Mouse (Mus musculus) kidney, adult 18-20 months (tissue): ENCODE data around the gene Scml4.

Experiments used
- DNase-seq: peaks from one replicate; pipeline ENCODE4 v3.0.0; 2021

Scml4 gene

DNA sequence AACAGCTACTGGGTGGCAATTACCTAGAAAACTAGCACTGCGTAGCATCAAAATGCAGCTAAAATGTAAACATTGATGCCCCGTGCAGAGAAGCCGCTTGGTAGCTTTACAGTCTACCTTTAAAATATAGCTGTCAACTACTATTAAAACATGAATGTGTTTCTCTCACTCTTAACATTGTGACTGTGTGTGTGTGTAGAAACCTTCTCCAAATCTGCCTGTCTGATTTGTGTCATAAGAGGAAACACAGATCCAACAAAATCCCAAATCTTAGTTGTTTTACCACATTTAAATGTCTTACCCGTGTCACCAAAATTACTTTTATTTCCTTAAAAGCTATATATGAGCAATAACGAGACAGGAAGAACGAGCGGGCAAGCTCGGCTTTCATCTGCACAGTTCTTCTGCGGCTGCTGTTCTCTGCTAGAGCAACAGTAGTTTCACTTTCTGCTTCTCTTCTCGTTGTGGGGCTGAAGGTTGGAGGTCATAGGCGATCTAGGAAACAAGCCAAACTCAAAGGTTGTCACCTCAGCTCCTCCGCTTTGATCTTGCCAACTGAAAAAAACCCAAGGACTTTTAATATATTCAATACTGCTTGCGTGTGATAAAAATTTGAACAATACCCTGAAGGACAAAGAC is 2.1 kb downstream of the Scml4 start:
- DNase-seq, result peak; percentile 55

- no peak for DNase-seq
Observed at GRCm38 (mm10) chr10:42862806-42863205, 2.6 kb downstream of the Scml4 start.

- peak; percentile 46 for DNase-seq
Observed at GRCm38 (mm10) chr10:42863621-42864391, 3.6 kb downstream of the Scml4 start.

GRCm38 (mm10) chr10:42864696-42865095 is 4.5 kb downstream of the Scml4 start:
- DNase-seq, result no peak

- no peak for DNase-seq
Observed at GRCm38 (mm10) chr10:42868416-42868815, 8.2 kb downstream of the Scml4 start.

GRCm38 (mm10) chr10:42869467-42869866 is 9.3 kb downstream of the Scml4 start:
- DNase-seq, result no peak

GRCm38 (mm10) chr10:42872269-42873010 is 12.3 kb downstream of the Scml4 start:
- no peak for DNase-seq

GRCm38 (mm10) chr10:42873077-42873595 is 13.0 kb downstream of the Scml4 start:
- no peak for DNase-seq

DNA sequence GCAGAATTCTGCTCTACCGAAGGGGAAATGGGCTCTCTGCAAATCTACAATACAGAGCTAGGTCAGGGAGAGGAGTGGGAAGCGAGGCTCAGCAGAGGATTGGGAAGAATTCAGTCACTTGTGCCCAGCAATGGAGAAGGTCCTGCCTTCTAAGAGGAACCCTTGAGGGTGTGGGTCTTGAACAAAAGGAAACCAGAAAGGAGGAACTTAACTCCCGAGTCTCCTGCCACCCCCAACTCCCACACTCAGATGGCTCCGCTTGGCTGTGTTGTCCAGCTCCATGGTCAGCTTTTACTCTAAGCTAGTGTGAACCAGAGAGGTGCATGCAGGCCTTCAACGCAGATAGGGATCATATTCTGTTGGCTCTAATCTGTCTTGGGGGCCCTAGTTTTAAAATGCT is 16.0 kb downstream of the Scml4 start:
- DNase-seq, result no peak

DNA sequence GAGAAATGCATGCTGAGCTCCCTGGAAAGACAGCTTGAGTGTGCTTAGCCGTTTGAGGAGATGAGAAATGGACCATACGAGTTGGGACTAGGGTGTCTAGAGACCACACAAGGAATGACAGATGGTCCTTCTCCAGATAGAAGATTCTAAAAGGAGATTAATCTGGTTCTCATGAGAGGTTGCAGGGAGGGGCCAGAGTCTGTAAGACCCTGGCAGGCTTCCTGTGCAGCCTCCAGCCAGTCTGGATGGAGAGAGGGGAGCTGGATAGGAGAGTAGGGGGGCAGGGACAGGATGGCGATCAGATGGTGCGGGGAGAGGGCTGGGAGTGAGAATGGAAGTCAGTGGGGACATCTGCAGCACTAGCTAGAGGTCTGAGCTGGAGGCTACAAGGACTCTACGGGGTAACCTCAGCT is 19.1 kb downstream of the Scml4 start:
- DNase-seq, result no peak

DNA sequence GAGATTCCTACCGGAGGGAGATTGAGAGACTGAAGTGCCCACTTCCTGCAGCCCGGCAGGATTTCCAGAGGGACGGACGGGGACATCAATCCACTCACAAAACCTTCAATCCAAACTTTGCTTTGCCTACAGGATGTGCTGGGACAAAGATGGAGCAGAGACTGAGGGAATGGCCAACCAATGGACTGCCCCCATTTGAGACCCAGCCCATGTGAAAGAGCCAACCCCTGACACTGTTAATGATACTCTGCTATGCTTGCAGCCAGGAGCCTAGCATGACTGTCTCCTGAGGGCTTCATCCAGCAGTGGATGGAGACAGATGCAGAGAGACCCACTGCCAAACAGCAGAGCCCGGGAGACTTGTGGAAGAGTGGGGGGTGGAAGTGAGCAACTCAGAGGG is 19.5 kb downstream of the Scml4 start:
- no peak for DNase-seq

GRCm38 (mm10) chr10:42887040-42887439 is 26.9 kb downstream of the Scml4 start:
- DNase-seq, result no peak

- no peak for DNase-seq
Observed at GRCm38 (mm10) chr10:42888241-42888640, 28.1 kb downstream of the Scml4 start.

DNA sequence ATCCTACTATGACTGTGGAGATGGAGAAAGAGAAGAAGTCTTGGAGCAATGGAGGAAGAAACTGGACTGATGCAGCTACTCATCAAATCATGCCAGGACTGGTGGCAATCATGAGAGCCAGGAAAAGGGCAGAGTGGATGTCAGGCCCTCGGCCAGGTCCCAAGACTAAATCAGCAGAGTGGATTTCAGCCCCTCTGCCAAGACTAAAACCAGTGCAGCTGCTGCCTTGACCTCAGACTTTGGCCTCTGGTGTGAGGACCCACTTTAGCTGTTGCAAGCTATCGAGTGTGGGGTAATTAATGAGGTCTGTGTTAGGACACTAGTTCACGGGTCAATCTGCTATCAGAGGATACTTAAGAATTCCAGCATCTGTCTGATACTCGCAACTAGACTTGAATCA is 30.2 kb downstream of the Scml4 start:
- DNase-seq, result no peak

DNA sequence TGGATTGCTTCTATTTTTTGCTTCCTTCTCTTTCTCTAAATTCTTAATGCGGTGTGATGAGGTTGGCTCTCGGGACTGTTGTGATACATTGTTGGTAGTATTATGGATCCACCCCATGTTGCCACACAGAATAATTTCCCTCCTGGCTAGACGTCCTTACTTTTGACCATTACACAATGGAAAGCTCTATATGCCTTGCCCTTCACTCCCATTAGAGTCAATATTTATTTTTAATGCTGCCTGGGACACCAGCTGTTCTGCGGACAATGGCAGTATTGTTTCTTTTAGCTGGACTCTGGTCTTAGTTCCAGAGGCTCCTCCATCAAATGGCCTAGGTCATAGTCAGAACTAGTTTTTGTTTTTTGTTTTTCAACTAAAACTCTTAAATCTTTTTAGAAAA is 32.1 kb downstream of the Scml4 start:
- DNase-seq, result no peak

- DNase-seq, result no peak
Observed at GRCm38 (mm10) chr10:42892987-42893386, 32.8 kb downstream of the Scml4 start.

DNA sequence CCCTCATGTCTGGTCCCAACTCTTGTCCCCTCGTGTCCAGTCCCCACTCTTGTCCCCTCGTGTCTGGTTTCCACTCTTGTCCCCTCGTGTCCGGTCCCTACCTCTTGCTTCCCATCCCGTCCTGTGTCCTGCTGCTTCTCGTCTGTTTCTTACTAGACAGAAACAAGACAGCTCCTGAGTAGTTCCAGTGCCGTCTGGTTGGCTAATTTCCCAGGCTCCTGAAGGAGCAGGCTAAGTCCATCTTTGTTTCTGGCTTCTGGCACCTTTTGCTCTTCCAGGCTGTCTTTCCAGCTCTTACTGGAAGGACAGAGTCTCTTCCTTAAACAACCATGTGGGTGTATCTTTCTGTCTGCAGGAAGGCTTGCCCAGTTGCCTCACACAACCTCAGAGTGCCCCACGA is 33.7 kb downstream of the Scml4 start:
- DNase-seq, result no peak

DNA sequence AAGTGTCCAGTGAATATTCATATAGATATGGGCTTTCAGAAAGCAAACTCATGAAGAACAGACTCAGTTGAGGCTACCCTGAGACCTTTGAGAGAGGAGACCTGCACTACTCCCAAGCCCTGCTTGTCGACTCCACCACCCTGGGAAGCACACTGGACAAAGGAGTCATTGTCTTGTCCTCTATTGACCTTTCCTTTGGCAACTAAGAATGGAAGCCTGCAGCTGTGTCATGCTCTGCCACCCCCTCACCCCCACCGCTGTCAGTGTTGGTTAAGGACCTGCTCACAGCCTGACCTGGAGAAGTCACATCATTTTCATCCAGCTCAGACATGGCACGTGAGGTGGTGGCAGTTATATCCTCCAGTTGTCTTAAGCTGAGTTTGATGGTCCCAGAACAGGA is 34.1 kb downstream of the Scml4 start:
- DNase-seq, result no peak

GRCm38 (mm10) chr10:42894696-42895095 is 34.5 kb downstream of the Scml4 start:
- no peak for DNase-seq

GRCm38 (mm10) chr10:42896621-42897020 is 36.5 kb downstream of the Scml4 start:
- no peak for DNase-seq

- DNase-seq, result no peak
Observed at GRCm38 (mm10) chr10:42897166-42897565, 37.0 kb downstream of the Scml4 start.

DNA sequence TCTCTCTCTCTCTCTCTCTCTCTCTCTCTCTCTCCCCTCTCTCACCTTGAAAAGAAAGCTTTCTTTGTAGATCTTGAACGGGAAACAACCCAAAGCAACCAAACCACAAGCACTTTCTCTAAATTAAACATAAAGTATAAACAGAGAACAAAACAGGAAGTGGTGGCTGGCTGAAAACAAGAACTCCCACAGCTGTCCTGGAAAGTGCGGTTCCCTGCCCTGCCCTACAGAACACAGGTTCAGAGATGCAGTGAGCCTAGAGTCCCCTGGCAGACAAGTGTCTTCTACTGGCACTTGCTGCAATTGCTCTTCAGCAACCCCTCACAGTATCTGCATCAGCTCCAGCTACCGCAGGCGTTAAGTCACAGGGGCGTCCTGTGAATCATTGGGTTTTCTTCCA is 37.5 kb downstream of the Scml4 start:
- DNase-seq, result no peak

GRCm38 (mm10) chr10:42901361-42901760 is 41.2 kb downstream of the Scml4 start:
- DNase-seq, result no peak

DNA sequence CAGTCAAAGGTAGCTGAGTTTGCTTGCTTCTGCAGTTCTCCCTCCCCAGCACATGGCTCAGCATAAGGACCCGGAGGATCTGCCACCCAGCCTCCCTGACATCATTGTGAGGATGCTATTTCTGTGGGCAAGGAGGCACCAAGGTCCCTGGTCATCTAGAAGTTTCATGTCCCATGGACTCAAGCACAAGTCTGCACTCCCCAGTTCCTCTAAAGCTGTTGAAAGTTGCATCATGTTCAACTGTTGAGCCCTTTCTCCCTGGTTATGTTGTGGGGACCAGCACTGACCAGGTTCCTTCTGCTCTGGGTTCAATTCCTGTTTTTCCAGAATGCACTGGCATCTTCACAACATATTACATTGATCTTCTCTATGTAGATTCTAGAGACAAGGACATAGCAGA is 42.9 kb downstream of the Scml4 start:
- DNase-seq, result no peak
